Mouse (Mus musculus) right cerebral cortex, postnatal 25 days (tissue): ENCODE measurements at regions not wholly inside any gene's neighbourhood (a gene's known extent, or its start where the extent isn't known, plus 50 kb on each side); places are given as distances from the start of the nearest gene placed in this dataset.
A peak's percentile ranks its signal among the peaks of the same experiment; 100 is the strongest.

ENCODE experiments used
- DNase-seq: peaks from one replicate; pipeline ENCODE4 v3.0.0; 2022

DNA sequence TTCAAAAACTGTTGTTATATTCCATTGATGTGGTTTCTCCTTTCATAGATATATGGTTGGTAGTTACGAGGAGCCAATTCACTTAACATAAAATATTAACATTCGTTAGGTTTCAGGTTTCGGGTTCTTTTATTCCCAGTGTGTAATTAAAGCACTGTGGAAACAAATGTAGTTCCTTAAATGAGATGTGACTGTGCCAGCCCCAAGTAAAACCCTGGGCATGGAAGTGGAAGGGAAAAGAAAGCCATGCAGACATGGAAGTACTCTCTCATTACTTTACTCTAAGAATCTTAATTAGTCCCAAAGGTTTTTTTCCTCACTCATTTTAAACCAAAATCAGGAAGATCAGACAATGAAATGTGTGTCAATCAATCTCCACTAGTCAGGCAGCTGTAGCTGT, 784.9 kb upstream of the Apob start:
- no peak for DNase-seq

DNA sequence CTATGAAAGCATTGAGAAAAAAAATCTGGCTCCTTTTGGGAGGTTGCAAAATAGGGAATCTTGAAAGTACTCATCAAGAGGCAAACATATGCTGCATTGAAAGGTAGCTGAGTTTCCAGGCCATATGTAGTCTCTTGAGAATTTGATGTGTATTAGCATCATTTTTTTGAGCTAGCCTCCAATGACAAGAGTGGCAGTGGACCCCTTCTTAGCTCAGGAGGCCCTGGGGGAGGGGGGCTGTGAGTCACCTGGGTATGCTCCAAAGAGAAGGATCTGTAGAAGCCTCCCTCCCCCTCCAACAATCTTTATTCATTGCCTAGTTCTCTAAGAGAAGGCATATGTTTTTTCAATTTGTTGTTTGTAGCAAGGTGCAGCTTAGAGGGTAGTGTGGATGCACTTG, 779.4 kb upstream of the Apob start:
- DNase-seq = no peak

DNA sequence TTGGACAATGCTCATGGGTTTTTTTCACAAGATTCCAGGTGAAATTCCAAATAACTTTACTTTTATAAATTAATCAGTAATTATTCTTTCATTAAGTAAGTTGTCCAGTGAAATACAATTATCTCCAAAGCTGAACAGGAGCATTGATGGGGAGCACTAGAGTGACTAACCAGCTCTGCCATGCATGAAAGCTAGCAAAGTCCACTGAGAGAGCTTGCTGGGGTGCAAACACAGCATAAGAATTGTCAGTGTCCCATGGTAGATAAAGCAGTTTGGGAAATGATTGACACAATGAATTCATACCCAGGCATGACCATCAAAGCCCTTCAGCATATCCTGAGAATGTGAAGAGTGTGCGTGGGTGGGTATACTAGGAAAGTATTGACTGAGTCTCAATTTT, 776.6 kb upstream of the Apob start:
- no peak for DNase-seq

DNA sequence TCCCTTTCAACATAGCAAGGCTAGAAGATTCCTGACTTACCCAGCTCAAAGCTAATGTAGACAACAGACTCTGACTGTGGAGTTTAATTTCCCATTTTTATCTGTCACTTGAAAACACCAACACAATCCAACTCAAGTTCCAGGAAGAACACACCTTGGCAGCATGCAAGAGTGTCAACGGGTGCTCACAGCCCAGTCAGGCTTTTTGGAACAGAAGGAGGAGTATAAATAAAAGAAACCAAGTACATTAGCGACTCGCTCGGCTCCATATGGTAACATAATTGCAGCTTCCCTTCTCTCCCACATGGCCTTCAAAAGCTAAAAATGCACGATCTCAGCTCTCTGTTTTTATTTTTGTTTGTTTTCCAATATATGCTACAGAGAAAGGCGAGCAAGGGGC, 761.8 kb upstream of the Apob start:
- peak; percentile 24 for DNase-seq

DNA sequence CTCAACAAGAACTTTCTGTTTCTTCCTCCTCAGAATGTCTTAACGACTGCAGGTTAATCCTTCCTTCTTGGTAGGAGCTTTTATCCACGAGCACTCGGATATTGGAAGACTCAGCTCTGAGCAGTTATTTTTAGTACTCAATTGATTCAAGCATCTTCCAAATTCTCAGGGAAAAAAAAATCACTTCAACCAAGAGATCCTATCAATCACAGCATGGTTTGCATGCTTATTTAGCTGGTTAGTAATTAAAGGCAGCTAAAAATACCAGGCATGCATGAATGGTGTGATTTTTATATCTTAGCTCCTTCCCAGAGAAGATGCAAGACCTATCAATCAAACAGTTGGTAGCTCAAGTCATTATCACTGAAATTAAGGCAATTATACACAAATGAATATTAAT, 759.9 kb upstream of the Apob start:
- no peak for DNase-seq

DNA sequence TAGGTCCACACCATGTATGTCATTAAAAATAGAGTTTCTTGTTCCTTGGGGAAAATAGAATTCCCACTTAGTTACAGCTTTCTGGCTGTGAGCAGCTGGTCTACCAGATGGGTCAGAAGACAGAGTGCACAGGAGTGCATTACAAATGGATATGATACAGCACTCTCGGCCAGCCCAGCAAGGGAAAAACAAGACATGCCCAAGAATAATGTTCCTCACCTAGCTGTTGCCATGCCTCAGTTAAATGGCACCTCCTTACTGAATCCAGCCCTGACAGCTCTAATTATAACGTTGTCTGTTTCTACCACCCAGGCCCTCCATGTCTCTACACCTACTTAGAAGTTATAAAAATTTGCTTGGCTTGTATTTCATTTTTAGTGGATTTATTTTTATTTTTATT, 749.3 kb upstream of the Apob start:
- DNase-seq = peak; percentile 8

DNA sequence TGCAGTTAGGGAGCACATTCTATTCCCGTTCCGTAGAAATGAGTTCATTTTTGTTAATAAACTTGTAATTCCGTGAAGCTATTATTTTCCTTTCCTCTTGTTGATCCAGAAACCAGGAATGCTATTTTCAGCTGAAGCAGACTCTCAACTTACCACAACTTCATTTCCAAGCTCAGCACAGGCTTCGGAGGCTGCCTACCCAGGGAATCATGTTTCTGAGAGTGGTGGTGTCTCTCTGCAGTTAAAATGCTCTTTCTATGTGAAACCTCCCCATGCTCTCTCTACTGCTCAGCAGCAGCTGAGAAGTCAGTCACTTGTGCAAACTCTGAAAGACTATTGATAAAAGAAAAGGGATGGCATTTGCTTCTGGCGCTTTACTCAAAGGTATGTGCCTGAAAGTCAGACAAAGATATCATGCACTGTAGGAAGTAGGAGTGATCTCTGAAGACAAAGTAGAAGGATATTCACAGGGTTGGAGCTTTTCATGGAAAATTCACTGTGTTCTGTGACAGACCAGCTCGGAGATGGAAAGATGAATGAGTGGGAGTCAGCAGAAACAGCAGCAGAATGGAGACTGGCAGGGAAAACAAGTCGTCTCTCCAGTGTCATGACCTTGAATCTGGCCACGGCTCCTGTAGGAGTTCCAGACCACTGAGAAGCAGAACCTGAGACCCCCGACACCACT, 748.8 kb upstream of the Apob start:
- peak; percentile 7 for DNase-seq

DNA sequence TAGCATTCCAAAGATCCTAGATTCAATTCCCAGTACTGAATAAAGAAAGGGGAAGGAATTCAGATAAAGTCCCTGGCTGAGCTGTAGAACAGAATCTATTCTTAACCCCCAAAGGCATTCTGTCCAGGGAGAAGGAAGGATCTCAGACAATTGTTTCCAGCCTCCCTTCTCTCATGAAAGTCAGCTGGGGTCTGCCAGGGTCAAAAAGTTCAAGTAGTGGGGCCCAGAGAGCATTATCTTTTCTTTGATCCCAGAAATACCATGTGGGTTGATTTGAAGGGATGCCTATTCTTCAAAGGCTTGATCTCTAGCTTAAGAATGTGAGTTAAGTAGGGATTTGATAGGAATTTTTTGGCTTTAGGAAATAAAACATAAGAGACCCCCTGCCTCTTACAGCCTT, 727.1 kb upstream of the Apob start:
- DNase-seq = no peak

DNA sequence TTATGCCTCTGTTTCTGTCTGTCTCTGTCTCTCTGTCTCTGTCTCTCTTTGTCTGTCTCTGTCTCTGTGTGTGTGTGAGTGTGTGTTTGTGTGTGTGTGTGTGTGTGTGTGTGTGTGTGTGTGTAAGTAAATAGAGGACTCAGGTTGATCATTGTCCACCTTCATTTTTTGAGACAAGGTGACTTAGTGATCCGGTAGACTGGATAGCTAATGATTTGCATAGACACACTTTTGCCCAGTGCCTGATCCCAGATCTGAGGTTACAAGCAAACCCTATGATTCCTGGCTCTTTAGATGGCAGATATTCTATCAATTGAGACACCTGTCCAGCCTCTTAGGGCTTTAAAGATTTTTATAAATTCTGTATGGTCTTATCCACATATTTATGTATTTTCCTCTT, 706.9 kb upstream of the Apob start:
- DNase-seq = no peak

DNA sequence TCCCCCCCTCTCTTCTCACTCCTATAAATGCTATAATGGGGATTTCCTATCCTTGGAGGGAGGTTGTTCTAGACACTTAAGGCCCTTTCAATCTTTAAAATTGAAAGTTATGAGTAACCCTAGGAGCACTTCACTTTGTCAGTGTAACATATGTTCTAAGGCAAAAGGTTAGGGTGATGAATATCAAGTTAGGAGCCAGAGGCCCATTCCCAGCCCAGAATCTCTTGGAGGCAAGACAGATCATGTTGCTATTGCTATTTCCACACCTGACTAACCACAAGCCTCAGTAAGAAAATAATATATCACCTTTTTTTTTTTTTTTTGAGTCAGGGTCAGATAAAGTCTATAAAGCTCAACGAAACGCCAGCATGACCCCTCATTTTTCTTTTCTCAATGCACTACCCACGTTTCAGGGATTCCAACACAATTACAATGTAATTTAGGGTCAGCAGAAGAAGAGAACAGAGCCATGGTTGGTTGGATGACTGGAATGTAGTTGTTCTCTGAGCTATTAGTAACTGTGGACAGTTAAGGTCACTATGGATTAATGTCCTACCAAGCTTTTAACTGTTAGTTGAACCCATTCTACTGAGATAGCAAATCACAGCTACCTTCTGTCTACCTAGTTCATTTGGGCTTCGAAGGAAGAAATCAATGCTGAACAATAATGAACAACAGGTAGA, 693.0 kb upstream of the Apob start:
- DNase-seq = no peak

DNA sequence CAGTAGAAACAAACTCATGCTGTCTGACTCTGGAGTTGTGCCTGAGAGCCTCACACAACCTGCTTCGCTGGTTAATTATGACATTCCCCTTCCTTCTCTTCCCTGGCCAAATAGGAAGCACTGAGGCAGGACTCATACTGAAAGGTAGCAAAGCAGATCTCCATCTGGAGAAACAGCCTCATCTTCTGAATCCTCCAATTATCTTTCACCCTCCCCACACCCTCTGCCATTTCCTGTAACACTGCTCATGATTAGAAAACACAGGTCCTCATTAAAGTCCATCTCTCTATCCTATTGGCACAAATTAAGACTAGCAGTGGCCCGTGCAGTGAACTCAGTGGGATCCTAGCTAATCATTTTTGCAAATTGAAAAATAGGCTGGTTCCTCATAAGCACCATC, 685.9 kb upstream of the Apob start:
- no peak for DNase-seq

DNA sequence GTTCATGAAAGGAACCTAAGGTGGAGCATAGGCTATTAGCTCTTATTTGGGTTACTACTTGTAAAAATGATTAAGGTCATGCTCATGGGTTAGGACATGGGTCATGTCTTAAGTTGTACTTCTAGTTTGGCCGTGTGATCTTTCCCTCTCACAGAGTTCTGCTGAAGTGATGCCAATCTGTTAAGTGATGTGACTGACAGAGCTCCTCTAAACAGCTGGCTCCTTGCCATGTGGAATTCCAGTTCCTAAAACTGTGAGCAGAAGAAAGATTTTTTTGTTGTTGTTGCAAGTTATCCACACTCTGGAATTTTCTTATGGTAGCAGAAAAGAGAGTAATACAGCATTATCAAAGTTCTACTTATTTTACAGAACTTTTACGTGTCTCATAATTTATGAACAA, 680.4 kb upstream of the Apob start:
- no peak for DNase-seq

DNA sequence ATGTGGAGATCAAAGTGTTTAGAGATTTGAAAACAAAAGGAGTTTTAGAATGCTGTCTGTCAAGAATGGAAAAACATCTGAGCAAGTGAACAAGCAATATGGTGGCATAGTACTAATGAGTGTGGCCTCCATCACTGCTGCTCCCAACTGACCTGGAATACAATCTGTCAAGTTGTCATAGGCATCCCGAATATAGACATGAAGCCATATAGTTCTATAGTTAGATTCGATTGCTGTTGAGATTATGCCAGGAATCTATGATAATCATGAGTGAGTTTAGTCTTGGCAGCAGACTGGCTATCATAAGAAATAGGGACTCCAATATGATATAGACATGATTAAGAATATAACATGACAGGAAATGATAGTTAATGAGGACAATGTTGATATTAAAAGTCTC, 656.0 kb upstream of the Apob start:
- DNase-seq = no peak

DNA sequence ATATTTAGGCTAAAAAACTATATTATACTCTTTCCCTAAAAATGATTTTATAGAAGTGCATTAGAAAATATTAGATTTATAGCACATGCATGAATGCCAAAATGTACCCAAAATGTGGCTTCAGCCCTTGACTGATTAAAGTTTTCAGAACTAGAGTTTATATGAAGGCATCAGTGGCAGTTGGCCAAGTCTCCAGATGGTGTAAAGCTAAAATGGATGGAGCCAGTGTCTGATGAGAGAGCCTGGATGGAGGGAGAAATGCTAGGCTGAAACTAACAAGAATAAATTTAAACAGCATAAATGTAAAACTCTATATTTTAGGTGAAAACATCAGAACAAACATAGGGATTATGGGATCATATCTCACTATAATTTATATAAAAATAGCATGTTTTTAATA, 648.8 kb upstream of the Apob start:
- DNase-seq = peak; percentile 40
